Mouse (Mus musculus): ENCODE data around the gene Lrp4. TPM values are rescaled to one million over a fixed set of nuclear protein-coding genes. Genes with fewer than 3 reads are reported as not detected.

Gene Lrp4
- polyA plus RNA-seq, 1 experiment from 2014 or later: 6.3 TPM

DNA sequence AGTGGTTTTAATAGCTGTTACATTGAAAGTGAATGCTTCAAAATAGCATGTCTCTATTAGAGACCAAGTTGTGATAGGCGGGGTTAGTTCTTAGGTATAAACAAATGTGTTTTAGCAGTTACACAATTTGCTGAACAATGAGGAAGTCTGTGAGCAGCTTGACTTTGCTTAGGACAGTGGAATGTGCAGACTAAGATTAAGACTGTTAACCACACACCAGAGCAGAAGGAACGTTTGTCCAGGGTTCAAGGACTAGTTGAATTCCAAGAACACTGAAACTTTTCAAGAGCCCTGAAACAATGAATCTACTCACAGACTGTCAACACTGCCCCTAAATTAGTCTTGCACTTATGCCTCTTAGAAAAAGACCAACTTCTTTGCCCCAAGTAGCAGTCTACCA, 15.6 kb upstream of the Lrp4 start:
- Histone ChIP-seq H3K27me3 (ENCODE audit: control insufficient read depth, insufficient read depth, low read length) (no peaks in the 10 kb centered on the region), H3K4me1 (ENCODE audit: control insufficient read depth, insufficient read depth, low read length) (no peaks in the 10 kb centered on the region), H3K9me3 (replicated peaks; ENCODE audit: control insufficient read depth, low read length) (no peaks in the 10 kb centered on the region), H3K4me3 (ENCODE audit: low read depth, low read length) (no peak overlapping the region), H3K27ac (replicated peaks; ENCODE audit: low read depth, low read length) (no peak overlapping the region), H3K9ac (replicated peaks; ENCODE audit: low read length) (no peak overlapping the region), H3K36me3 (replicated peaks; ENCODE audit: control insufficient read depth, insufficient read depth, low read depth, low read length) (no peaks in the 10 kb centered on the region), H3K4me2 (ENCODE audit: low read depth, low read length) (no peak overlapping the region)
- ATAC-seq (replicated peaks; ENCODE audit: insufficient number of reproducible peaks, low FRiP score, low TSS enrichment, low read depth) (no peak), DNase-seq (ENCODE audit: low spot score) (no peak)
- 75% methylated on average over 2 of the region's 2 CpGs for WGBS

DNA sequence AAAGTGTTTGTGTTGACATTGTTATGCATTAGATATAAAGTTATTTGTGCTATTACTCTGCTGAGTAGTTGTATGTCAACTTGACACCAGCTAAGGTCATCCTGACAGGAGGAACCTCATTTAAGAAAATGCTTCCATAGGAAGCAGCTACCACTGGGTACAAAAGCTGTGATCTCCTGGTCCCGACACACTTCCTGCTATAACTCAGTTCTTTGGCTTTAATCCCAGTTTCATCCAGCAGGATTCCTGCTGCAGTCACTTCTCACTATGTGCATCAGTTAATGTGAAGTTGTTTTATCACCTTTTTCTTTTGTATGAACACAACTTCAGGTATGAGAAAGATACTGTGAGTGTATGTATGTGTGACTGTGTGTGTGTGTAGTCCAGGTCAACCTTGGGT, 15.1 kb upstream of the Lrp4 start:
- DNase-seq (ENCODE audit: low spot score): no peak
- WGBS: 85% methylated on average over 1 of the region's 1 CpGs

DNA sequence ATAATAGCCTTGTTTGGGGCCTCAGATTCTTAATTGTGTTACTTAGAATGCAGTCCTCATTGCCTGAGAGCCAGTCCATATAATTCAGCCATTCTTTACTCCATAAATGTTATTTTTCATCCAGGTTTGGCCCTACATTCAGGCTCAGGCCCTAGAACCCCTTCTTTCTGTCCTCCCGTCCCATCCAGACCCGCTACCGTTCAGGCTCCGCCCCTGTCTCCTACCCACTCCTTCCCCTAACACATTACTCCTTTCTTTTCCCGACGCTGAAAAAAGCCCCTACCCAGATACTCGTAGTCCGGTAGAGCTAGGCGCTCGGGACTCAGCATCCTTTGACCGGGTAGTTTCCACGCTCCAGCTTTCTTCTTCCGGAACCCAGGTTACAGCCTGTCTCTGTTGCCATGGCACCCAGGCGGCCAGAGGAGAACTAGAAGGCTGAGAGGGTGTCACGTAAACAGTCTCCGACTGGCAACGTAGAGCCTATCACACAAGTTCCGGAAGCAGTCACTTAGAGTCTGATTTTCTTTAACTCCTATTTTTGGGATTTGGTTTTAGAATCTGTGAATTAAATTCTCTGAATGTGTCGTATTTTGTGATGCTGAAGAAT, 12.9 kb upstream of the Lrp4 start, which contains the start of gene 1110051M20Rik:
Gene 1110051M20Rik (minus strand): TSS at position 419 of the 607 bp plus-strand sequence.
- Histone ChIP-seq H3K36me3 (replicated peaks; ENCODE audit: control insufficient read depth, insufficient read depth, low read depth, low read length) (no peaks in the 10 kb centered on the region), H3K27ac (replicated peaks; ENCODE audit: low read depth, low read length) (no peak within 1 kb of the TSS), H3K4me1 (ENCODE audit: control insufficient read depth, insufficient read depth, low read length) (no peaks in the 10 kb centered on the region), H3K4me3 (ENCODE audit: low read depth, low read length) (peak within 1 kb of the TSS; percentile 67), H3K9ac (replicated peaks; ENCODE audit: low read length) (peak within 1 kb of the TSS; percentile 63), H3K9me3 (replicated peaks; ENCODE audit: control insufficient read depth, low read length) (no peaks in the 10 kb centered on the region), H3K27me3 (ENCODE audit: control insufficient read depth, insufficient read depth, low read length) (no peaks in the 10 kb centered on the region), H3K4me2 (ENCODE audit: low read depth, low read length) (peak within 1 kb of the TSS; percentile 43)
- 2% methylated on average over 19 of the region's 19 CpGs for WGBS
- peak; percentile 97 for ATAC-seq (replicated peaks; ENCODE audit: insufficient number of reproducible peaks, low FRiP score, low TSS enrichment, low read depth)
- DNase-seq (ENCODE audit: low spot score): peak; percentile 95

More for the DNA sequence above, 15.1 kb upstream of the Lrp4 start:
- ATAC-seq (replicated peaks; ENCODE audit: insufficient number of reproducible peaks, low FRiP score, low TSS enrichment, low read depth): no peak
- H3K9me3 ChIP-seq (replicated peaks; ENCODE audit: control insufficient read depth, low read length): no peaks in the 10 kb centered on the region
- no peak overlapping the region for H3K4me3 ChIP-seq (ENCODE audit: low read depth, low read length)
- no peaks in the 10 kb centered on the region for H3K27me3 ChIP-seq (ENCODE audit: control insufficient read depth, insufficient read depth, low read length)
- no peak overlapping the region for H3K27ac ChIP-seq (replicated peaks; ENCODE audit: low read depth, low read length)
- H3K4me1 ChIP-seq (ENCODE audit: control insufficient read depth, insufficient read depth, low read length): no peaks in the 10 kb centered on the region
- H3K4me2 ChIP-seq (ENCODE audit: low read depth, low read length): no peak overlapping the region
- H3K36me3 ChIP-seq (replicated peaks; ENCODE audit: control insufficient read depth, insufficient read depth, low read depth, low read length): no peaks in the 10 kb centered on the region
- no peak overlapping the region for H3K9ac ChIP-seq (replicated peaks; ENCODE audit: low read length)

DNA sequence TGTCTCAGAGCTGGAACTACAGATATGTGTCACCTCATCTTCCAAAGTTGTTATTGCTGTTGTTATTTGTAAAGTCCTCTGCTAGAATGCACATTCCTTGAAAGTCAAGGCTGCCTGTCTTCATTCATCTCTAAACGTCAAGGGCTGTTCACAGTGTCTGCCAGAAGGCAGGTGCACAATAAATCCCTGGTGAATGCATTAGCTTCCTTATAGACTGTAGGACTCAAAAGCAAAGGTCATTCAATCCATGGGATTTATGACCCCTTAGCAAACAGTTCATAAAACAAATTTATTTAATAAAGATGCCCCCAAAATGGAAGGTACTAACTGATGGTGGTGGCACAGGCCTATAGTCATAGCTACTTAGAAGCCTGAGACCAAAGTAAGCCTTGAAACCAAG, 7.6 kb upstream of the Lrp4 start:
- ATAC-seq (replicated peaks; ENCODE audit: insufficient number of reproducible peaks, low FRiP score, low TSS enrichment, low read depth) (no peak), DNase-seq (ENCODE audit: low spot score) (no peak)
- H3K27ac ChIP-seq (replicated peaks; ENCODE audit: low read depth, low read length): no peak overlapping the region
- no peaks in the 10 kb centered on the region for H3K27me3 ChIP-seq (ENCODE audit: control insufficient read depth, insufficient read depth, low read length)
- H3K4me1 ChIP-seq (ENCODE audit: control insufficient read depth, insufficient read depth, low read length): no peaks in the 10 kb centered on the region
- H3K4me2 ChIP-seq (ENCODE audit: low read depth, low read length): no peak overlapping the region
- H3K9me3 ChIP-seq (replicated peaks; ENCODE audit: control insufficient read depth, low read length): no peaks in the 10 kb centered on the region
- no peak overlapping the region for H3K9ac ChIP-seq (replicated peaks; ENCODE audit: low read length)
- no peaks in the 10 kb centered on the region for H3K36me3 ChIP-seq (replicated peaks; ENCODE audit: control insufficient read depth, insufficient read depth, low read depth, low read length)
- 83% methylated on average over 1 of the region's 1 CpGs for WGBS
- H3K4me3 ChIP-seq (ENCODE audit: low read depth, low read length): no peak overlapping the region

DNA sequence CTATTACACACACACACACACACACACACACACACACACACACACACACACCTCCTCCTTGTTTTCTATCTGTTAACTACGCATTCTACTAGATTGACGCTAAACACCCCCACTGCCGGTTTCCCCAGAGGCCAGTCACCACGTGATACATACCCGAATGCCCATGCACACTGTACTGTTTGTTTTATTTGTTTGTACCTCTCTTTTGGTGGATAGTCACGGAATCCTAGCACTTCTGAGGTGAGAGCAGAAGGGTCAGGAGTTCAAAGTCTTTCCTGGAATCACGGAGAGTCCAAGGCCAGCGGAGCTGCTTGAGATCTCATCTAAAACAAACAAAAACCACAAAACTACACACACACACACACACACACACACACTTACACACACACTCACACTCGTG, 7.0 kb upstream of the Lrp4 start:
- Histone ChIP-seq H3K36me3 (replicated peaks; ENCODE audit: control insufficient read depth, insufficient read depth, low read depth, low read length) (no peaks in the 10 kb centered on the region), H3K27me3 (ENCODE audit: control insufficient read depth, insufficient read depth, low read length) (no peaks in the 10 kb centered on the region), H3K9me3 (replicated peaks; ENCODE audit: control insufficient read depth, low read length) (no peaks in the 10 kb centered on the region), H3K4me3 (ENCODE audit: low read depth, low read length) (no peak overlapping the region), H3K9ac (replicated peaks; ENCODE audit: low read length) (no peak overlapping the region), H3K4me1 (ENCODE audit: control insufficient read depth, insufficient read depth, low read length) (no peaks in the 10 kb centered on the region), H3K27ac (replicated peaks; ENCODE audit: low read depth, low read length) (no peak overlapping the region), H3K4me2 (ENCODE audit: low read depth, low read length) (no peak overlapping the region)
- DNase-seq (ENCODE audit: low spot score): no peak
- ATAC-seq (replicated peaks; ENCODE audit: insufficient number of reproducible peaks, low FRiP score, low TSS enrichment, low read depth): no peak
- 70% methylated on average over 9 of the region's 9 CpGs for WGBS

DNA sequence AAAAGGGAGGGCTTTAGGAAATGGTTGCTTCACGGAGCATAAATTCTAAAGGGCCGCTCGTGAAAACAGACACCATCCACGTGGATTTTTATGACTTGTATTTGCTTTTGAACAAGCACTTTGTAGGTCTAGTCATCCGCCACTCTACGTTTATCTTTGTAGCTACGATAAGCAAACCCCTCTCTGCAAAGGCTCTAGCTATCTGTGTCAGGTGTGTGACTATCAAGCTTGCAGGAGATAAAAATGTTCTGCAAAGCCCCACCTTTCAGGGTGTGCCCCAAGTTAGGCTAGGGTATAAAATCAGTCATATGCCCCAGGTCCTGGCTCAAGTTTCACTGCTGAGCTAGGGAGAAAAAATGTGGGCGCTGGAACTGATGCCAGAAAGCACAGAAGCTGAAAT, 4.7 kb upstream of the Lrp4 start:
- ATAC-seq (replicated peaks; ENCODE audit: insufficient number of reproducible peaks, low FRiP score, low TSS enrichment, low read depth) (no peak), DNase-seq (ENCODE audit: low spot score) (no peak)
- no peak overlapping the region for H3K4me3 ChIP-seq (ENCODE audit: low read depth, low read length)
- no peak overlapping the region for H3K4me2 ChIP-seq (ENCODE audit: low read depth, low read length)
- no peaks in the 10 kb centered on the region for H3K36me3 ChIP-seq (replicated peaks; ENCODE audit: control insufficient read depth, insufficient read depth, low read depth, low read length)
- WGBS: 59% methylated on average over 8 of the region's 8 CpGs
- no peak overlapping the region for H3K9ac ChIP-seq (replicated peaks; ENCODE audit: low read length)
- H3K4me1 ChIP-seq (ENCODE audit: control insufficient read depth, insufficient read depth, low read length): no peaks in the 10 kb centered on the region
- H3K27me3 ChIP-seq (ENCODE audit: control insufficient read depth, insufficient read depth, low read length): no peaks in the 10 kb centered on the region
- no peaks in the 10 kb centered on the region for H3K9me3 ChIP-seq (replicated peaks; ENCODE audit: control insufficient read depth, low read length)
- H3K27ac ChIP-seq (replicated peaks; ENCODE audit: low read depth, low read length): no peak overlapping the region

DNA sequence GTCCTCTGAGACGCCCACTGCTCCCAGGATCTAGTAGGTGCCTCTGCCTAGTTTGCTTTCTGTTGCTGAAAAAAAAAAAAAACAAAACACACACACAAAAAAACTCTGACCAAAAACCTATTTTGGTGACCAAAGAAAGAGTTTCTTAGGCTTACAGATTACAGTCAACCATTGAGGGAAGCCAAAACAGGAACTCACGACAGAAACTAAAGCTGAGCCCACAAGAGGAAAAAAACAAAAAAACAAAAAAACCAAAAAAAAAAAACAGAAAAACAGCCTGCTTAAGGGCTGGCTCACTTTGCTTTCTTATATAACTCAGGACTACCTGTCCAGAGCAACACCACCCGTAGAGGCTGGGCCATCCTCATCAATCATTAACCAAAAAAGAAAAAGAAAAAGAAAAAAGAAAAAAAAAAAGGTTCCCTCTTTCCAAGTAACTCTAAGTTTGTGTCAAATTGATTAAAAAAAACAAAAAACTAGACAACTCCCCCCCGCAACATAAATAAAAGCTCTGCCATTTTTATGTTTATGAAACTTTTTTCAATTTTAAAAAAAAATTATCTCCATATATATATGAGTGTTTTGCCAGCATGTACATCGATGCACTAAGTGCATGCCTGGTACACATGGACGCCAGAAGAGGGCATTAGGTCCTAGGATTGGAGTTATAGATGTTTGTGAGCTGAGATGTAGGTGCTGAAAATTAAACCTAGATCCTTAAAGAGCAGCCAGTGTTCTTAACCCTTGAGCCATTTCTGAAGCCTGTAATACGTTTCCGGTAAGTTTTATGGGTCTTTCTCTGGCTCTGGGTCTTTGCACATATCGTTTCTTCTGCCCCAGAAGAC, 3.9 kb upstream of the Lrp4 start:
- no peaks in the 10 kb centered on the region for H3K27me3 ChIP-seq (ENCODE audit: control insufficient read depth, insufficient read depth, low read length)
- H3K4me1 ChIP-seq (ENCODE audit: control insufficient read depth, insufficient read depth, low read length): no peaks in the 10 kb centered on the region
- H3K27ac ChIP-seq (replicated peaks; ENCODE audit: low read depth, low read length): no peak overlapping the region
- H3K9ac ChIP-seq (replicated peaks; ENCODE audit: low read length): no peak overlapping the region
- DNase-seq (ENCODE audit: low spot score) (no peak), ATAC-seq (replicated peaks; ENCODE audit: insufficient number of reproducible peaks, low FRiP score, low TSS enrichment, low read depth) (no peak)
- no peak overlapping the region for H3K4me3 ChIP-seq (ENCODE audit: low read depth, low read length)
- H3K4me2 ChIP-seq (ENCODE audit: low read depth, low read length): no peak overlapping the region
- H3K9me3 ChIP-seq (replicated peaks; ENCODE audit: control insufficient read depth, low read length): no peaks in the 10 kb centered on the region
- H3K36me3 ChIP-seq (replicated peaks; ENCODE audit: control insufficient read depth, insufficient read depth, low read depth, low read length): no peaks in the 10 kb centered on the region
- WGBS: 81% methylated on average over 9 of the region's 9 CpGs

DNA sequence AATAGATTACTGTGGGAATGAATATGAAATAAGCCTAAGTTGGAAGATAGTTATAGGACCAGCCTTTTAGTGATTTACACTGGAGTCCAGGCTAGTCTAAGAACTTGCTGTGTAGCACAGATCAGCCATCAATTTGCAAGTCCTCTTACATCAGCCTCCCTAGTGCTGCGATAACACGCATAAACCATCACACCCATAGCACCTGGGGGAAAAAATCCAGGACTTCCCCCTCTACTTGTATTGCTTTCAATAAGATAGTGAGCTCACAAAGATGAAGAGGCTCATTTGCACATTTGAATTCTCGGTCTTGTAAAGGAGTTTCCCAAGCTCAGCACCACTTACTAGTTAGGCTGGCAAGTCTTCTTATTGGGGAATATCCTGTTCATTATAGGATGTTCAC, 2.9 kb upstream of the Lrp4 start:
- Histone ChIP-seq H3K9ac (replicated peaks; ENCODE audit: low read length) (no peak overlapping the region), H3K4me3 (ENCODE audit: low read depth, low read length) (no peak overlapping the region), H3K27me3 (ENCODE audit: control insufficient read depth, insufficient read depth, low read length) (no peaks in the 10 kb centered on the region), H3K36me3 (replicated peaks; ENCODE audit: control insufficient read depth, insufficient read depth, low read depth, low read length) (no peaks in the 10 kb centered on the region), H3K27ac (replicated peaks; ENCODE audit: low read depth, low read length) (no peak overlapping the region), H3K4me2 (ENCODE audit: low read depth, low read length) (no peak overlapping the region), H3K4me1 (ENCODE audit: control insufficient read depth, insufficient read depth, low read length) (no peaks in the 10 kb centered on the region), H3K9me3 (replicated peaks; ENCODE audit: control insufficient read depth, low read length) (no peaks in the 10 kb centered on the region)
- no peak for DNase-seq (ENCODE audit: low spot score)
- WGBS: 89% methylated on average over 3 of the region's 3 CpGs
- no peak for ATAC-seq (replicated peaks; ENCODE audit: insufficient number of reproducible peaks, low FRiP score, low TSS enrichment, low read depth)

Data from embryonic facial prominence, embryonic 11.5 days (tissue).